Mouse (Mus musculus): ENCODE data around the gene Epb41l2.

DNA sequence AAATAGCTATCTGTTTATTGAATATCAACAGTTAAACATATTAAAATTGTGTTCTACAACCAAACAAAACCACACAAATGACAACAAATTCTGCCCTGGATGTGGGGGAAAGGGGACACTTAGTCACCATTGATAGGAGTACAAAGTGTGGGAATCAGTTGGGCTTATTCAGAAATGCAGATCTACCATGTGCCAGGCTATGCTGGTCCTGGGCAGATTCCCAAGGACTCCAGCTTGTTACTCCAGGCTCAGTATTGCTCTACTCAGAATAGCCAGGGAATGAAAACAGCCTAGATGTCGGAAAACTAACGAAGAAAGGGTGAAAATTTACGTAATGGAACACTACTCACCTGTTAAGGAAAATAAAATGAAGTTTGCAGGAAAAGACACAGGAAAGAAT, 5.7 kb upstream of the Epb41l2 start:
- no peak for TF ChIP-seq CTCF (IDR thresholded peaks at IDR 0.05; ENCODE audit: control insufficient read depth, insufficient read depth, insufficient read length)
- no peak for TF ChIP-seq USF1 (IDR thresholded peaks at IDR 0.05; ENCODE audit: low read depth)

All from C2C12 (cell line).